Mouse (Mus musculus): ENCODE measurements around the gene Mettl13. TPM values are rescaled to one million over a fixed set of nuclear protein-coding genes. Genes with fewer than 3 reads are reported as not detected.

Mettl13 gene
- not detected in 2 replicates for polyA plus RNA-seq (2012; ENCODE audit: insufficient read depth, insufficient read length, low replicate concordance, missing spikeins)

DNA sequence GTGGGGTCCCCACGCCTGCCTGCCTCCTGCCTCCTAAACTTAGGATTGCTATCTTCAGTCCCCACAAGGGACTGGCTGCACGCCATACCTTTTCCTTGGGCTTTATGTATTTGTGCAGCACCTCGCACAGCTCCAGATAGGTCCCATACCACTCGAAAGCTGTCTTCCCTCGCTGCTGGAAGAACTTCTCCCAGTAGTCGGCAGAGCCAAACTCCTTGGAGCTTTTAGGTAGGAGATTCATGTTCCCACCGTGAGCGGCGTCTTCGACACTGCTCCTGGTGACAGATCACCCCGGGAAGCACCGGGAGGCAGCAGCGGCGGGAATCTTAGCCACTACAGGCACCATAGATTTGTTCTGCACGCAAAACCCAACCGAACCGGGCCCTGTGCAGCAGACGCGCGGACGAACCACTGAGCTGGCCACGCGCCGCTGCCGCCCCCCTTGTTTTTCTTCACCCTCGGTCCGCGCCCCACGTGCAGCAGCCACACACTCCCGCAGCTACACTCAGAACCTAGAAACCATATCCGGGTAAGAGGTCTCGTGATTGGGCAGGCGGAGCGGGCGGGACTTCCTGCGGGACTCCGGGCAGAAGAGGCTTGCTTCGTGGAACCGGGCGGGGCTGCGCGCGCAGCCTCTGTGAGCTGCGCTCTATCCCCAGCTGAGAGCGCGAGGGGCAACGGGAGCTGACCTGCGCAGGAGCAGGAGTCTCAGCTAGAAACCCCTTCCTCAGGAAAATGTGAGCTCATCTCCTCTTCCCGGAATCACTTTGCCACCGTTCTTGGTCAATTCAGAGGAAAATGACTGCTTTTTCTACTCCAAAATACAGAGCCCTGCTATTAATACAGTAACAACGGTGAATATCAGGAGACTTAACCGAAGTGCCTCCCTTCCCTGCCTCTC, at the start of gene Mettl13:
TSS of gene Mettl13 (minus strand) at position 536 of the 901 bp plus-strand sequence.
- Histone ChIP-seq H3K4me3 (ENCODE audit: insufficient read depth, low read depth, low read length) (peak within 1 kb of the TSS; percentile 54), H3K27ac (ENCODE audit: insufficient read depth, low read depth, low read length) (peak within 1 kb of the TSS; percentile 60; the same call in 1 of the 2 replicates), H3K4me1 (ENCODE audit: control insufficient read depth, insufficient read depth, low read length) (peaks cover 5% of the 10 kb centered on the region)
- WGBS, result under 1% methylated on average over 52 of the region's 52 CpGs
- TF ChIP-seq POLR2A (IDR thresholded peaks at IDR 0.05; ENCODE audit: insufficient read depth, low read depth, low read length) (peak; percentile 93), CTCF (IDR thresholded peaks at IDR 0.05; ENCODE audit: insufficient read depth, low read depth, low read length) (no peak)

GRCm38 (mm10) chr1:162597379-162598102, 49.2 kb upstream of the Mettl13 start:
- WGBS, result 97% methylated on average over 3 of the region's 3 CpGs
- H3K4me3 ChIP-seq (ENCODE audit: insufficient read depth, low read depth, low read length), result no peak overlapping the region
- no peaks in the 10 kb centered on the region for H3K4me1 ChIP-seq (ENCODE audit: control insufficient read depth, insufficient read depth, low read length)
- no peak overlapping the region for H3K27ac ChIP-seq (ENCODE audit: insufficient read depth, low read depth, low read length)
- TF ChIP-seq POLR2A (IDR thresholded peaks at IDR 0.05; ENCODE audit: insufficient read depth, low read depth, low read length) (no peak), CTCF (IDR thresholded peaks at IDR 0.05; ENCODE audit: insufficient read depth, low read depth, low read length) (no peak)

DNA sequence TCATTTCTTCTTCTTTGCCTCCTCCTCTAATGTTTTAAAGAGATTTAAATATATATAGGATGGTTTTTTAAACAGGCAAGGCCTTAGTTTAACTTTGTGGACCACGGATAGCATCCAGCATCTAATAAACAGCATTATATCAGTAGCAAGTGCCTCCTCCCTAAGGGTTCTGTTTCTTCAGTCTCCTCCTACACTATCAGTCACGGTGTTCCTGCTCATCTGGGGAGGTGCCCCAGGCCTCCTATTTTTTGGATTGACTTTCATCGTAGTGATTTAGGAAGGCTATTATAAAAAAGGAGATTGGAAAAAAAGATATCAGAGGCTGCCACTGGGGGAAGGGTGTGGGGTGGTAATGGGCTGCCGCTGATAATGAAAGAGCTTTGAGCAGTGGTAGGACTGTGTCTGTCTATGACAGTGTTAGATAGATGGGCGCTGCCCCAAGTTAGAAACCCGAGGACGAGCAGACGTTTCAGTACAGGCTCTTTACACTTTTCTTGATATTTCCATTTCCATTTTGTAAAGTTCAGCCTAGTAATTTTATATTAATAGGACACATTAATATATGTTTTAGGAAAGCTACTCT, 42.2 kb upstream of the Mettl13 start:
- Histone ChIP-seq H3K27ac (ENCODE audit: insufficient read depth, low read depth, low read length) (no peak overlapping the region), H3K4me1 (ENCODE audit: control insufficient read depth, insufficient read depth, low read length) (peaks cover 5% of the 10 kb centered on the region; the same call in 1 of the 2 replicates), H3K4me3 (ENCODE audit: insufficient read depth, low read depth, low read length) (no peak overlapping the region)
- 80% methylated on average over 8 of the region's 8 CpGs for WGBS
- TF ChIP-seq CTCF (IDR thresholded peaks at IDR 0.05; ENCODE audit: insufficient read depth, low read depth, low read length), result no peak
- no peak for TF ChIP-seq POLR2A (IDR thresholded peaks at IDR 0.05; ENCODE audit: insufficient read depth, low read depth, low read length)

DNA sequence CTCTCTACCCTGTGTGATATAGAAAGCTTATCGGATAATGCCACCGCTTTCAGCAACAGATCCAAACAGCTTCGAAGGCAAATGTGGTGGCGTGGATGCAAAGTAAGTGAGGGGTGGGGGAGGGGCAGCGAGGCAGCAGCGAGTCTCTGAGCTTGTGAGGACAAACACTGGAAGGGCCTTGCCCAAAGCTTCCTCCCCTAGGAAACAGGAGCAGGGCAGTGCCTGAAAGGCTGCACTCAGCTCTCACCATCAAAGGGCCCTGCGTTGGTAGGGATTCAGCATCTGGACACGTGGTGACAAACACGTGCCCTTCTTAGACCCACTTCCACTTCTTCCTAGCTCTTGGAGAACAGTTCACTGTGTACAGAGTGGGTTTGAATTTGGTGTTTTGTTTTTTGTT, 41.1 kb upstream of the Mettl13 start:
- H3K27ac ChIP-seq (ENCODE audit: insufficient read depth, low read depth, low read length), result no peak overlapping the region
- no peak for TF ChIP-seq POLR2A (IDR thresholded peaks at IDR 0.05; ENCODE audit: insufficient read depth, low read depth, low read length)
- no peak for TF ChIP-seq CTCF (IDR thresholded peaks at IDR 0.05; ENCODE audit: insufficient read depth, low read depth, low read length)
- H3K4me3 ChIP-seq (ENCODE audit: insufficient read depth, low read depth, low read length), result no peak overlapping the region
- whole genome bisulfite sequencing, result 15% methylated on average over 9 of the region's 9 CpGs
- peaks cover 5% of the 10 kb centered on the region; the same call in 1 of the 2 replicates for H3K4me1 ChIP-seq (ENCODE audit: control insufficient read depth, insufficient read depth, low read length)

DNA sequence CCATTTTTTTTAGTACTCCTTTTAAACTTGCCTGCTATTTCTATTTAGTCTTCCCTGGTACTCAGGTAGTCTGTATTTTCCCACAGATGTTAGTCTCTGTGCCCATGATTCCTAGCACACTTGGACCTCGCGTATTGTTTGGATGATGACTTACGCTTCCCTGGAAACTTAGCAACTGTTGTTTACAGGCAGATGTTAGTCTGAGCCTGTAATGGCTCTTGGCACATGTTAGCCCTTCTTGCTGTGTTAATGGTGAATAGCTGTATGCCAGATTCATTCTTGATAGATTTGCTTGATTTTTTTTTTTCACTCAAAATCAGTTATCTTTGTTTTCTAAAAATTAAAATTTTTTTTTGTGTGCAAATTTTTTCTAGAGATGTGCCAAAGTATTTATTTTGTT, 40.3 kb upstream of the Mettl13 start:
- WGBS, result 53% methylated on average over 3 of the region's 3 CpGs
- no peak overlapping the region for H3K4me3 ChIP-seq (ENCODE audit: insufficient read depth, low read depth, low read length)
- H3K27ac ChIP-seq (ENCODE audit: insufficient read depth, low read depth, low read length), result no peak overlapping the region
- TF ChIP-seq POLR2A (IDR thresholded peaks at IDR 0.05; ENCODE audit: insufficient read depth, low read depth, low read length) (no peak), CTCF (IDR thresholded peaks at IDR 0.05; ENCODE audit: insufficient read depth, low read depth, low read length) (no peak)
- H3K4me1 ChIP-seq (ENCODE audit: control insufficient read depth, insufficient read depth, low read length), result peaks cover 5% of the 10 kb centered on the region; the same call in 1 of the 2 replicates

- Histone ChIP-seq H3K27ac (ENCODE audit: insufficient read depth, low read depth, low read length) (no peak overlapping the region), H3K4me1 (ENCODE audit: control insufficient read depth, insufficient read depth, low read length) (peaks cover 5% of the 10 kb centered on the region; the same call in 1 of the 2 replicates), H3K4me3 (ENCODE audit: insufficient read depth, low read depth, low read length) (no peak overlapping the region)
- TF ChIP-seq POLR2A (IDR thresholded peaks at IDR 0.05; ENCODE audit: insufficient read depth, low read depth, low read length) (no peak), CTCF (IDR thresholded peaks at IDR 0.05; ENCODE audit: insufficient read depth, low read depth, low read length) (no peak)
- 86% methylated on average over 4 of the region's 4 CpGs for WGBS
Measured at GRCm38 (mm10) chr1:162586282-162586681, 37.9 kb upstream of the Mettl13 start.

GRCm38 (mm10) chr1:162582884-162583283, 34.5 kb upstream of the Mettl13 start:
- 59% methylated on average over 2 of the region's 2 CpGs for WGBS
- H3K4me3 ChIP-seq (ENCODE audit: insufficient read depth, low read depth, low read length), result no peak overlapping the region
- TF ChIP-seq CTCF (IDR thresholded peaks at IDR 0.05; ENCODE audit: insufficient read depth, low read depth, low read length), result no peak
- TF ChIP-seq POLR2A (IDR thresholded peaks at IDR 0.05; ENCODE audit: insufficient read depth, low read depth, low read length), result no peak
- H3K27ac ChIP-seq (ENCODE audit: insufficient read depth, low read depth, low read length), result no peak overlapping the region
- H3K4me1 ChIP-seq (ENCODE audit: control insufficient read depth, insufficient read depth, low read length), result no peaks in the 10 kb centered on the region

- WGBS, result 95% methylated on average over 3 of the region's 3 CpGs
- Histone ChIP-seq H3K4me3 (ENCODE audit: insufficient read depth, low read depth, low read length) (no peak overlapping the region), H3K4me1 (ENCODE audit: control insufficient read depth, insufficient read depth, low read length) (no peaks in the 10 kb centered on the region; the same call in 1 of the 2 replicates), H3K27ac (ENCODE audit: insufficient read depth, low read depth, low read length) (no peak overlapping the region)
- TF ChIP-seq CTCF (IDR thresholded peaks at IDR 0.05; ENCODE audit: insufficient read depth, low read depth, low read length) (no peak), POLR2A (IDR thresholded peaks at IDR 0.05; ENCODE audit: insufficient read depth, low read depth, low read length) (no peak)
Measured at GRCm38 (mm10) chr1:162575098-162575497, 26.7 kb upstream of the Mettl13 start.
